Mouse (Mus musculus) E14TG2a.4 (cell line): ENCODE measurements at regions not wholly inside any gene's neighbourhood (a gene's known extent, or its start where the extent isn't known, plus 50 kb on each side); places are given as distances from the start of the nearest gene placed in this dataset.

ENCODE experiments used
- H3K27me3 ChIP-seq: 2 replicates; pipeline ENCODE4 v1.6.1; 2014; ENCODE audit warnings: low read length, control low read depth; ENCODE audit not compliant: insufficient read depth
- H3K36me3 ChIP-seq: 2 replicates; pipeline ENCODE4 v1.6.1; 2014; ENCODE audit warnings: low read length, control low read depth; ENCODE audit not compliant: insufficient read depth
- H3K4me1 ChIP-seq: replicated peaks from 2 replicates; pipeline ENCODE4 v1.6.1; 2014; ENCODE audit warnings: low read depth, low read length, control low read depth
- H3K4me3 ChIP-seq: replicated peaks from 2 replicates; pipeline ENCODE4 v1.5.1; 2014; ENCODE audit warnings: mild to moderate bottlenecking, low read length
- H3K9me3 ChIP-seq: 2 replicates; pipeline ENCODE4 v1.6.1; 2014; ENCODE audit warnings: low read length, control low read depth
- CTCF ChIP-seq: conservative IDR thresholded peaks from 2 replicates; pipeline ENCODE4 v1.5.1; 2014; ENCODE audit warnings: low read length
- NANOG ChIP-seq: IDR thresholded peaks from 2 replicates; pipeline ENCODE4 v1.6.1; 2014; ENCODE audit warnings: borderline replicate concordance, low read length, mixed read lengths
- POU5F1 ChIP-seq: IDR thresholded peaks from 2 replicates; pipeline ENCODE4 v1.6.1; 2014; ENCODE audit warnings: low read length, borderline replicate concordance

GRCm38 (mm10) chr3:147976579-147976978 is 1013.8 kb downstream of the Adgrl2 start:
- Histone ChIP-seq H3K4me3 (no peak overlapping the region), H3K4me1 (peaks cover 4% of the 10 kb centered on the region; the same call in 1 of the 2 replicates), H3K9me3 (no peaks in the 10 kb centered on the region), H3K27me3 (no peaks in the 10 kb centered on the region), H3K36me3 (no peaks in the 10 kb centered on the region)
- TF ChIP-seq POU5F1, result no peak
- no peak for TF ChIP-seq NANOG
- no peak for TF ChIP-seq CTCF

- Histone ChIP-seq H3K4me1 (peaks cover 4% of the 10 kb centered on the region; the same call in 1 of the 2 replicates), H3K4me3 (no peak overlapping the region), H3K27me3 (no peaks in the 10 kb centered on the region), H3K9me3 (no peaks in the 10 kb centered on the region), H3K36me3 (no peaks in the 10 kb centered on the region)
- TF ChIP-seq CTCF (no peak), POU5F1 (no peak), NANOG (no peak)
These were observed 1014.3 kb downstream of the Adgrl2 start for GRCm38 (mm10) chr3:147976069-147976468.

- no peak overlapping the region for H3K4me3 ChIP-seq
- no peaks in the 10 kb centered on the region for H3K9me3 ChIP-seq
- H3K4me1 ChIP-seq, result peaks cover 4% of the 10 kb centered on the region; the same call in 1 of the 2 replicates
- no peak for TF ChIP-seq CTCF
- no peak for TF ChIP-seq POU5F1
- TF ChIP-seq NANOG, result no peak
- H3K36me3 ChIP-seq, result no peaks in the 10 kb centered on the region
- no peaks in the 10 kb centered on the region for H3K27me3 ChIP-seq
These were observed 1014.9 kb downstream of the Adgrl2 start for GRCm38 (mm10) chr3:147975500-147975899.

- H3K9me3 ChIP-seq, result no peaks in the 10 kb centered on the region
- H3K4me3 ChIP-seq, result no peak overlapping the region
- H3K27me3 ChIP-seq, result no peaks in the 10 kb centered on the region
- TF ChIP-seq CTCF (no peak), NANOG (no peak), POU5F1 (no peak)
- peaks cover 4% of the 10 kb centered on the region; the same call in 1 of the 2 replicates for H3K4me1 ChIP-seq
- H3K36me3 ChIP-seq, result no peaks in the 10 kb centered on the region
These were observed 1015.8 kb downstream of the Adgrl2 start for GRCm38 (mm10) chr3:147974515-147974914.

GRCm38 (mm10) chr3:147968271-147968670 is 1022.1 kb downstream of the Adgrl2 start:
- H3K36me3 ChIP-seq, result no peaks in the 10 kb centered on the region
- no peaks in the 10 kb centered on the region for H3K27me3 ChIP-seq
- H3K9me3 ChIP-seq, result no peaks in the 10 kb centered on the region
- H3K4me3 ChIP-seq, result no peak overlapping the region
- peaks cover 24% of the 10 kb centered on the region for H3K4me1 ChIP-seq
- TF ChIP-seq NANOG, result no peak
- no peak for TF ChIP-seq POU5F1
- no peak for TF ChIP-seq CTCF

GRCm38 (mm10) chr3:147967866-147968265 is 1022.5 kb downstream of the Adgrl2 start:
- TF ChIP-seq POU5F1 (no peak), CTCF (no peak), NANOG (no peak)

GRCm38 (mm10) chr3:147967261-147967660 is 1023.1 kb downstream of the Adgrl2 start:
- H3K9me3 ChIP-seq, result peaks cover 4% of the 10 kb centered on the region; the same call in 1 of the 2 replicates
- no peak for TF ChIP-seq POU5F1
- no peak for TF ChIP-seq CTCF
- TF ChIP-seq NANOG, result no peak
- no peaks in the 10 kb centered on the region for H3K36me3 ChIP-seq
- H3K4me3 ChIP-seq, result no peak overlapping the region
- H3K27me3 ChIP-seq, result no peaks in the 10 kb centered on the region
- H3K4me1 ChIP-seq, result peaks cover 34% of the 10 kb centered on the region

More at GRCm38 (mm10) chr3:147967866-147968265, 1022.5 kb downstream of the Adgrl2 start:
- H3K36me3 ChIP-seq, result no peaks in the 10 kb centered on the region
- peaks cover 28% of the 10 kb centered on the region for H3K4me1 ChIP-seq
- H3K4me3 ChIP-seq, result no peak overlapping the region
- H3K9me3 ChIP-seq, result no peaks in the 10 kb centered on the region
- H3K27me3 ChIP-seq, result no peaks in the 10 kb centered on the region

GRCm38 (mm10) chr3:147966827-147967226 is 1023.5 kb downstream of the Adgrl2 start:
- no peaks in the 10 kb centered on the region for H3K36me3 ChIP-seq
- H3K27me3 ChIP-seq, result no peaks in the 10 kb centered on the region
- H3K4me1 ChIP-seq, result peaks cover 34% of the 10 kb centered on the region
- TF ChIP-seq CTCF (no peak), POU5F1 (no peak), NANOG (no peak)
- H3K9me3 ChIP-seq, result peaks cover 8% of the 10 kb centered on the region
- no peak overlapping the region for H3K4me3 ChIP-seq

GRCm38 (mm10) chr3:147966379-147966778 is 1024.0 kb downstream of the Adgrl2 start:
- no peak overlapping the region for H3K4me3 ChIP-seq
- TF ChIP-seq NANOG, result no peak
- no peak for TF ChIP-seq POU5F1
- TF ChIP-seq CTCF, result no peak
- H3K4me1 ChIP-seq, result peaks cover 34% of the 10 kb centered on the region
- no peaks in the 10 kb centered on the region for H3K36me3 ChIP-seq
- H3K27me3 ChIP-seq, result no peaks in the 10 kb centered on the region
- H3K9me3 ChIP-seq, result peaks cover 12% of the 10 kb centered on the region
